Mouse (Mus musculus) CD4-positive naive resting alpha-beta T cell, adult 76 days (primary cell): ENCODE data around the gene Fgfr2. TPM values are rescaled to one million over a fixed set of nuclear protein-coding genes. Genes with fewer than 3 reads are reported as not detected.

Experiments
- total RNA-seq: library from RNA; stranded (reverse); gene quantifications from one replicate; pipeline ENCODE4 v1.2.4, GENCODE M21; 2023

Gene Fgfr2
- total RNA-seq, 1 experiment from 2014 or later, result not detected

GRCm38 (mm10) chr7:131410416-131411058 lies 1712.6 kb downstream of the Fgfr2 start, which contains the start of the genes Ikzf5 and Acadsb:
Gene Ikzf5, minus strand, starts transcription at chr7:131410521.
Gene Acadsb, plus strand, starts transcription at chr7:131410601.

GRCm38 (mm10) chr7:131370648-131371469 lies 1752.3 kb downstream of the Fgfr2 start, which contains the start of gene Pstk:
Gene Pstk, plus strand, starts transcription at chr7:131371141.

DNA sequence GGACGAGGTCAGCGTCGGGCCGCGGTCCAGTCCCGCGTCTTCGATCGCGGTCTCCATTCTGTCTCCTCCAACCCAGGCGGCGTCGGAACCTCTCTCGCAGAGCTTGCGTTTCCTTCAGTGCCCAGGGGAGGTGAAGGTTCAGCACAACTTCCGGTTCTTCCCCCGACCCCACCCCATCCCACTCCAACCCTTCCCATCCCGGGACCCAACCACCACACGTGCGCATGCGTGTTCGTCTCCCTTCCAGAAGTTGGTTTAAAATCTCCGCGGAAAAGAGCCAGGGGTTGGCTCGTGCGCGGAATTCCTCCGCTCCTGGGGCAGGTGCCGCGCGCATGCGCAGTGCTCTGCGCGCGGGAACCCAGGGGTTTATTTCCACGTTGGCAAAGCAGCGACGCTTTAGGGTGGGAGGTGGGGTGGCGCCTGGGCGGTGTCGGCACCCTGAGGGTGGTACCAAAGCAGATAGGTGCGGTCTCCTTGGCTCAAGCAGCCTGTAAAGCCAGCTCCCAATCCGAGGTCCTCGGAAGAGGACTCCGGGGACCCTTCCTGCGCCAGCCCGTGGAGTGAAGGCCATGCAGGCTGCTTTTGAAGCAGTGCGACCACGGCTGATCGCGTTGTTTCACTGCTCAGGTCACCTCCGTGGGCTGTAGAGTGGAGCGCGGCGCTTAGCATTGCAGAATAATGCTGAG lies 1760.4 kb downstream of the Fgfr2 start, which contains the start of gene 2310057M21Rik:
Gene 2310057M21Rik, minus strand, starts transcription at position 145 of the 686 bp plus-strand sequence.

DNA sequence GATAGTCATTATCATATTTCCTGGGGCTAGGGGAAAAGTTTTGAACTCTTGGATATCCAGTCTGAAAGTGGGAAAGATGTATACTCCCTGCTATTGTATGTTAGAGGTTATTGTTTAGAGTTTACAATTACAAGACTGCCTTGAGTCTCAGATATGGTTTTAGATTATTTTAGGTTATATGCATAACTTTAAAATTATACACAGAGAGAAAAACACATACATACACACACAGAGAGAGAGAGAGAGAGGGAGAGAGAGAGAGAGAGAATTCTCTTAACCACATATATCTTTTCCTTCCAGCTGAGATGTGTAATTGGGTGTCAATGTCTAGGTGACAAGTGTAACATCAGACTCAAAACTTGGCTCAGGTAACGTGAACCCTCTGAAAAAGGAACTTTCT lies 1789.6 kb downstream of the Fgfr2 start, which contains the start of gene Fam24a:
Gene Fam24a, plus strand, starts transcription at position 301 of the 400 bp plus-strand sequence.

GRCm38 (mm10) chr7:131329416-131329815 lies 1793.7 kb downstream of the Fgfr2 start, which contains the start of gene Fam24b:
Gene Fam24b, minus strand, starts transcription at chr7:131329516.

DNA sequence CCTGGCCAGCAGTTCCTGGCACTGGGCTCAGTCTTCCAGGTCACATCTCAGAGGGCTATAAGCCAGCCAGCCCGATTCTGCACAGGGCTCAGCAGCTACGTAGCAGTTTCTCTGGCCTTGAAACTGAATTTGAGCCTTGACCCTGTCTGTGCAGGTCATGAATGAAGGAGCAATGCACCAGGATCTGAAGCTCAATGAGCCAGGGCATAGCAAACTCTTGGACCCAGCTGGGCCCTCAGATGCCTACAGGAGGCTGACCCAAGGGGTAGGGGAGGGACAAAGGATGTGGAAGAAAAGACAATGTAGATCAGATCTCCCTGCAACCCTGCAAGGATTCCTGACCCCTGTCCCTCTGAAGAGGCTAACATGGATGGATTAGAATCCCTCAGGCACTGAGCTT lies 1801.0 kb downstream of the Fgfr2 start, which contains the start of gene Cuzd1:
Gene Cuzd1, minus strand, starts transcription at position 101 of the 400 bp plus-strand sequence.

DNA sequence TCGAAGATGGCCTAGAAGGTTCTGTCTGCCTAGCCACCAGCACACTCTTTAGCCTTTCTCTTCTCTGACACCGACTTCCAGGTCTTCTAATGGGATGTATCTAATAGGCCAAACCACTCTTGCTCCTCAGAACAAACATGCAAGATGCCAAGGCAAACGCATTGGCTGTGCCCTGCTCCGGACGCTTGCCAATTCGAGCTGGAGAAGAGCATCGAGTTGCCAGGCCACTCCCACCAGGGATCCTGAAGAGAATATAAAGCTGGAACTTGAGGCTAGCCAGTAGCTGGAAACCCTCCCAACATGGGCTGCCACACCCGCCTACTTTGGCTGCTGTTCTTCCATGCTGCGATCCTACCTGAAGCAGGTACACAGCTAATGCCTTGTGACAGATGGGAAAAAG lies 1949.0 kb downstream of the Fgfr2 start, which contains the start of gene 5430419D17Rik:
Gene 5430419D17Rik, plus strand, starts transcription at position 282 of the 400 bp plus-strand sequence.

GRCm38 (mm10) chr7:131146214-131146613 lies 1976.9 kb downstream of the Fgfr2 start, which contains the start of gene 4933402N03Rik:
Gene 4933402N03Rik, minus strand, starts transcription at chr7:131146314.

GRCm38 (mm10) chr7:131031755-131032154 lies 2091.4 kb downstream of the Fgfr2 start, which contains the start of gene Dmbt1:
Gene Dmbt1, plus strand, starts transcription at chr7:131032053.

DNA sequence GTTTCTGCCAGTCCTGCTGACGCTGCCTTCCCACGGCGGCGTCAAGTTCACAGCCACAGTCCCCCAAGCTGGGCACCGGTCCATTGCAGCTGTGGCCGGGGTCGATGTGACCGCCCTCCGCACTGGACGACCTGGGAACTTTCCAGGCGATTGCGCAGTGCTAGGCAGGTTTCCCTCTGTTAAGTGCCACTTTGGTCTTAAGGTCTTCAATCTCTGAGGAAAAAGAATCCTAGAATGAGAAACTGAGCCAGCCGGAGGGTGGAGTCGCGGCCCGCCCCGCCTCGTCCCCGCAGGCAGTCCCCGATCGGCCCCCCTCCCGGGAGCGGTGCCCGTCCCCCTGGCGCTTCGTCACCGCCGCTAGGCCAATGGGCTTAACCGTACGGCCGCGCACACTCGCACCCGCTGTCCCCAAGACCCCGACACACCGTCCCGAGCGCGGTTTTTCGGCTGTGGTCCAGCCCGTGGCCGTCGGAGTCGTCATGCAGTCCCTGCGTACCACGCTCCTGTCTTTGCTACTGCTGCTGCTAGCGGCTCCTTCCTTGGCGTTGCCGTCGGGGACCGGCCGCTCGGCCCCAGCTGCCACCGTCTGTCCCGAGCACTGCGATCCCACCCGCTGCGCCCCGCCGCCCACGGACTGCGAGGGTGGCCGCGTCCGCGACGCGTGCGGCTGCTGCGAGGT lies 2187.2 kb downstream of the Fgfr2 start, which contains the start of gene Htra1:
Gene Htra1, plus strand, starts transcription at position 319 of the 679 bp plus-strand sequence.

GRCm38 (mm10) chr7:130865613-130866591 lies 2257.2 kb downstream of the Fgfr2 start, which contains the start of gene Plekha1:
Gene Plekha1, plus strand, starts transcription at chr7:130865756.

GRCm38 (mm10) chr7:130773914-130774630 lies 2349.1 kb downstream of the Fgfr2 start, which contains the start of gene Btbd16:
Gene Btbd16, plus strand, starts transcription at chr7:130774069.

GRCm38 (mm10) chr7:130577388-130578003 lies 2545.7 kb downstream of the Fgfr2 start, which contains the start of gene Tacc2:
Gene Tacc2, plus strand, starts transcription at chr7:130577438.

DNA sequence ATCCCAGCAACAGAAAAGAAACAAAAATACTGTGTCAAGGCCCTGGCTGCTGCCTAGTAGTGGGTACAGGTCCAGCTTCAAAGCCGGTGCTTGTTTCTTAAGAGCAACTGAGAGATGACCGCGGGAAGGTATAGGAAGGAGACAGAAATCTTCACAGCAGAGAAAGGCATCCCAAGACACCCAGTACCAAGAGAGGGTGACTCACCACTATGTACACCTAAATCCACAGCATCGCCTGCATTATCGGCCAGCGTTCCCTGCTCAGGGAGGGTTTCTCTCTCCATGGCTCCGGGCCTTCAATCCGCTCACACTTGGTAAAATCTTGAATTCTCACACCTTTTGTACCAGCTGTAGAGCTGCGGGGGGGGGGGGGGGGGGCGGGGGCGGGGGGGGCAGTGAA lies 2550.3 kb downstream of the Fgfr2 start, which contains the start of gene Nsmce4a:
Gene Nsmce4a, minus strand, starts transcription at position 298 of the 400 bp plus-strand sequence.

DNA sequence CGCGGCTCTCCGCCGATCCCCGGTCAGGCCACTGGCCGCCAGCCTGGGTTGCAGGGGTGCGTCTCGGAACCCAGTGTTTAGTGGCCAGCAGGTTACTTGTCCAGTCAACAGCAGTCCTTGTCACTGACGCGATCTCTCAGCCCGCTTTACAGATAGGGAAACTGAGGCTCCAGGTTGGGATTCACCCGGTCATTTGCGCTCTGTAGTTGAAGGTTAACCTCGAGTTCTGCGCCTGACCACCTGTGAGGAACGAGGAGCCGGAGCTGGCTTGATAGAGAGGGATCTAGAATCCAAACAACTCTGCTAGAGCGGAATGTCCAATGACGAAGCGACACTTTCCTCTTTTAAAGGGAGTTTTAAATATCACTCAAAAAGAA lies 2603.1 kb downstream of the Fgfr2 start, which contains the start of gene Ate1:
Gene Ate1, minus strand, starts transcription at position 321 of the 377 bp plus-strand sequence.

